Mouse (Mus musculus) mesoderm, embryonic 11.5 days (tissue): ENCODE results near the gene Tuba8.
A peak's percentile ranks its signal among the peaks of the same experiment; 100 is the strongest.

ENCODE experiments used
- DNase-seq: peaks from one replicate; pipeline ENCODE4 v3.0.0-alpha.2; 2012; ENCODE audit warnings: low read depth, low spot score

Tuba8 gene

GRCm38 (mm10) chr6:121194956-121195731, 15.4 kb upstream of the Tuba8 start:
- DNase-seq: no peak

GRCm38 (mm10) chr6:121197807-121198365, 12.6 kb upstream of the Tuba8 start:
- DNase-seq: peak; percentile 47

- DNase-seq: no peak
These were observed 10.0 kb upstream of the Tuba8 start for GRCm38 (mm10) chr6:121200458-121200857.

- no peak for DNase-seq
These were observed 8.5 kb upstream of the Tuba8 start for GRCm38 (mm10) chr6:121202026-121202425.

- no peak for DNase-seq
These were observed 4.0 kb upstream of the Tuba8 start for GRCm38 (mm10) chr6:121206481-121206880.

- no peak for DNase-seq
These were observed 912 bp upstream of the Tuba8 start for GRCm38 (mm10) chr6:121209584-121209983.

GRCm38 (mm10) chr6:121210926-121211289, 412 bp downstream of the Tuba8 start:
- no peak for DNase-seq

- no peak for DNase-seq
These were observed 1.2 kb downstream of the Tuba8 start for GRCm38 (mm10) chr6:121211743-121212142.

GRCm38 (mm10) chr6:121212988-121213387, 2.5 kb downstream of the Tuba8 start:
- DNase-seq: no peak

- no peak for DNase-seq
These were observed 3.7 kb downstream of the Tuba8 start for GRCm38 (mm10) chr6:121214221-121214620.

- no peak for DNase-seq
These were observed 4.3 kb downstream of the Tuba8 start for GRCm38 (mm10) chr6:121214667-121215330.

GRCm38 (mm10) chr6:121215336-121215735, 4.8 kb downstream of the Tuba8 start:
- no peak for DNase-seq

GRCm38 (mm10) chr6:121215896-121216295, 5.4 kb downstream of the Tuba8 start:
- no peak for DNase-seq

- DNase-seq: no peak
These were observed 6.2 kb downstream of the Tuba8 start for GRCm38 (mm10) chr6:121216589-121217255.

- no peak for DNase-seq
These were observed 7.5 kb downstream of the Tuba8 start for GRCm38 (mm10) chr6:121218002-121218401.

- DNase-seq: no peak
These were observed 8.9 kb downstream of the Tuba8 start for GRCm38 (mm10) chr6:121219406-121219805.

- no peak for DNase-seq
These were observed 9.7 kb downstream of the Tuba8 start for GRCm38 (mm10) chr6:121220181-121220580.

- DNase-seq: no peak
These were observed 11.5 kb downstream of the Tuba8 start for GRCm38 (mm10) chr6:121221876-121222597.

GRCm38 (mm10) chr6:121223001-121223400, 12.5 kb downstream of the Tuba8 start:
- DNase-seq: no peak

GRCm38 (mm10) chr6:121224067-121224466, 13.6 kb downstream of the Tuba8 start:
- no peak for DNase-seq

GRCm38 (mm10) chr6:121224993-121225392, 14.5 kb downstream of the Tuba8 start:
- DNase-seq: peak; percentile 44

- no peak for DNase-seq
These were observed 15.5 kb downstream of the Tuba8 start for GRCm38 (mm10) chr6:121226043-121226442.
